Mouse (Mus musculus) olfactory bulb, adult 2 months (tissue): ENCODE results near the gene Zfp322a.

Experiments used
- CTCF ChIP-seq: fragments of 200-500 bp; IDR thresholded peaks from 2 replicates; pipeline ENCODE4 v1.5.1; 2012; ENCODE audit warnings: low read depth, mild to moderate bottlenecking, low read length, moderate library complexity; ENCODE audit not compliant: insufficient read depth
- POLR2A ChIP-seq: fragments of 200-500 bp; IDR thresholded peaks from 2 replicates; pipeline ENCODE4 v1.6.1; 2012; ENCODE audit warnings: mild to moderate bottlenecking, low read depth, low read length, moderate library complexity; ENCODE audit not compliant: insufficient read depth

DNA sequence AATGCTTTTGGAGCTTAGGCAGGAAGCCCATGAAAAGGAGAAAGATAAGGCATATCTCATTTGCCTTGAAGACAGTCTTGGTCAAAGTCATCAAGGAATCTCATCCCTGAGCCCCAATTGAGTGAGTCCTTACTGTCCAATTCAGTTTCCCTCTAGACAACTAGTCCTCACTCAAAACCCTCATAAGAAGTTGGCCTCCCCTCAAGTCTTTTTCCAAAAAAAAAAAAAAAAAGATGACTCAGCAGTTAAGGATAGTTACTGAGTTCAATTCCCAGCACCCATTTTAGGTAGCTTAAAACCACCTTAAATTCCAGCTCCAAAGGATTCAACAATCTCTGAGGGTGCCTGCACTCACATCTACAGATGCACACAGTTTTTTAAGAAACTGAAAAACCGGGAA, 14.1 kb upstream of the Zfp322a start:
- TF ChIP-seq POLR2A (no peak), CTCF (no peak)
